Mouse (Mus musculus) kidney, adult 18-20 months (tissue): ENCODE results near the gene Ece2.

ENCODE experiments used
- DNase-seq: peaks from one replicate; pipeline ENCODE4 v3.0.0; 2021

The Ece2 gene

DNA sequence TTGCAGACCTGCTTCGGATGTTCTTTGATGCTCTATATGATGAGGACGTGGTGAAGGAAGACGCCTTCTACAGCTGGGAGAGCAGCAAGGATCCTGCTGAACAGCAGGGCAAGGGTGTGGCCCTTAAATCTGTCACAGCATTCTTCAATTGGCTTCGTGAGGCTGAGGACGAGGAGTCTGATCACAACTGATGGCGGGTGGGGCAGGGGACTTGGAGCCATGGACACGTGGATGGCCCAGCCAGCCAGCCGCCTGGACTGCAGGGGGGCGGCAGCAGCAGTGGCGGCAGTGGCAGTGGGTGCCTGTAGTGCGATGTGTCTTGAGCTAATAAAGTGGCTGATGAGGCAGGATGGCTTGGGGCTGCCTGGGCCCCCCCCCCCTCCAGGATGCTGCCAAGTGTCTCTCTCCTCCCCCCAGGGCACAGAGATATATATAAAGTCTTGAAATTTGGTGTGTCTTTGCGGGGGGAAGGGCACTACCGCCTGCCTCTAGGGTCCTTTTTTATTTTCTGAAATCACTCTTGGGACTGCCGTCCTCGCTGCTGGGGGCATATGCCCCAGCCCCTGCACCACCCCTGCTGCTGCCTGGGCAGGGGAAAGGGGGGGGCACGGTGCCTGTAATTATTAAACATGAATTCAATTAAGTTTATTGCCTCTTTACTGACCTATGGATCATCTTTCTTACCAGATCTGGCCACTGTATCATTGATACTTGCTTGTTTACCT, 62.8 kb downstream of the Ece2 start:
- no peak for DNase-seq

DNA sequence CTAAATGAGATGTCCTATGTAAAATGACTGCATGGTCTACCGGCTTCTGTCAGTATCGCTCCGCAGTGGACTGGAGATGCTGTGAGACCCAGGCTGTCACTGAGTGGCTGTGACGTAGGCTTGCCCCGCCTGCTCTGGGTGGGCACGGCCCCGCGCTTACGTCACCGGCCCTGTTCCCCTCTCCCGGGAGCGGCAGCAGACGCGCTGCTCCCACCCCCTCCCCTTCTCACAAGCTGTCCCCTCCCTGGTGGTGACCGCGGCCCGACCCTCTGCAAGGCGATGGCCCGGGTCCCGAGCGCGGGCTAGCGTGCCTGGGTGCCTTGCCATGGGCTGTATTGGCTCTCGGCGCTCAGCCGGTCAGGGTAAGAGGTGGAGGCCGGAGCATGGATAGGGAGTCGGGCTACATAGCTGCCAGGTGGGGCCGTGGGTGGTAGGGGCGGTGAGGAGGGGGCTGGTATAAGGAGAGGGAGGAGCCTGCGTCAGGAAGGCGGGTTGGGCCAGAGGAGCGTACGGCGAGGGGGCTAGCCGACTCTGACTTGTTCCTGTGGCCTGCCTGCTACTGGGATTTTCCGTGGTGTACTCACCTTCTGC, 63.6 kb downstream of the Ece2 start, which contains the start of gene Fam131a:
Gene Fam131a, plus strand, starts transcription at position 131 of the 591 bp plus-strand sequence.
- DNase-seq: peak; percentile 88

DNA sequence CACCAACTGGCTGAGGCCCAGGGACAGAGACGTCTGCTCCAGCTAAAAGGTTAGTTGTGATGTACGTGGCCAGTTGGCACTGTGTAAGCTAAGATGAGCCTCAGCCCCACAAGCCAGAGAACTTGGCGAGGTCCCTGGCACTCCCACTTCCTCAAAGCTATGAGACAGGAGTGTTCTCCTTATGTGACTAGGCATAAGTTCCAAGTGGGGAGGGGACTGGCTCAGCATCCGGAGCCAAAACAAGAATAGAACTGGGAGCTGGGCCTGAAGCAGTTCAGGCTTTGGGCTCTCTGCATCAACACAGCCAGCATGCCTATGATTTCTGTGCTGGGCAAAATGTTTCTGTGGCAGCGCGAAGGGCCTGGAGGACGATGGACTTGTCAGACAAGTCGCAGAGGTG, 65.2 kb downstream of the Ece2 start:
- DNase-seq: no peak

DNA sequence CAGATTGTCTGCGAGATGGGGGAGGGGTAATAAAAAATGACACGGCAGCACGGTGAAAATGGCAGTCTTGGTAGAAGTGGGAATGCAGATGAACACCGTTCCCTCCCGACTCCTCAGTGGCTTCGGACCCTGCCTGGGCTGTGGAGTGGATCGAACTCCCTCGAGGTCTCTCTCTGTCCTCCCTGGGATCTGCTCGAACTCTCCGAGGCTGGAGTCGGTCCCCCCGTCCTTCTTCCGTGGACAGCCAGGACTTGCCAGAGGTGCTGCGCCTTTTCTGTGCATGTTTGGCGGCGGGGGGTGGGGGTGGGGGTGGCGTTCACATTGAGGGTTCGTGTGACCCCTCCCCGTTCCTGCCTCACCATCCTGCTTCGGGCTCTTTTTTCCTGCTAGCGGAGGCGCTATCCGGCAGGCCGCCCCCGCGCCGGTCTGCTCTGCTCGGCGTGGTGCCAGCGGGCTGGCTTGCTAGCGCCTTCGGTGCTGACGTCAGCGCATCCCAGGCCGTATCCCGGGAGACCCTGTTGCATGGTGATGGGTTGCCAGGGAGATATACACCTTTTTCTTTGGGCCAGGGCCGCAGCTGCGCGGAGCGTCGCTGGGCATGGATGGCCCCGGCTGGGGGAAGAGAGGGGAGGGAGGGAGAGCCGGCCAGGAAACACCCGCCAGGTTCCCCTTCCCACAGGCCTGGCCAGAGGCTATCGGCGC, 66.1 kb downstream of the Ece2 start:
- peak; percentile 78 for DNase-seq
